Comparison of ENCODE assay signal across 8 mouse cellular contexts in genomic region chr7:136059896-136060295, GRCm38 (mm10).
DNase-seq lines count a peak whose midpoint lies in the region; ATAC-seq and TF ChIP-seq lines count a peak whose summit lies in the region.

No protein-coding gene starts in this region.

- no peak overlapping the region for H3K9ac ChIP-seq in heart, postnatal 0 days (replicated peaks; ENCODE audit: low read depth, low read length)
- H3K9ac ChIP-seq in hindbrain, embryonic 12.5 days, result no peak overlapping the region
- H3K9ac ChIP-seq in midbrain, embryonic 14.5 days (replicated peaks; ENCODE audit: low read length), result no peak overlapping the region

- peak overlapping the region; percentile 73; the same call in 1 of the 2 replicates for H3K4me2 ChIP-seq in heart, postnatal 0 days (ENCODE audit: low read depth, low read length)
- H3K4me2 ChIP-seq in hindbrain, embryonic 12.5 days (replicated peaks), result no peak overlapping the region
- H3K4me2 ChIP-seq in midbrain, embryonic 14.5 days (ENCODE audit: low read length), result no peak overlapping the region

- 51% methylated on average over 11 of the region's 11 CpGs for WGBS in heart, postnatal 0 days
- 26% methylated on average over 11 of the region's 11 CpGs for WGBS in hindbrain, embryonic 12.5 days
- 28% methylated on average over 11 of the region's 11 CpGs for whole genome bisulfite sequencing in midbrain, embryonic 14.5 days

- no peak for ATAC-seq in heart, postnatal 0 days (ENCODE audit: insufficient read depth, low read depth)
- no peak for ATAC-seq in hindbrain, embryonic 12.5 days (ENCODE audit: low FRiP score)
- ATAC-seq in midbrain, embryonic 14.5 days (ENCODE audit: low FRiP score, low TSS enrichment), result no peak

- H3K27ac ChIP-seq in heart, postnatal 0 days (ENCODE audit: low read depth), result no peak overlapping the region
- 0 out of 2 replicates have a peak overlapping the region, but pooled peaks have one; percentile 46 for H3K27ac ChIP-seq in hindbrain, embryonic 12.5 days
- no peak overlapping the region for H3K27ac ChIP-seq in midbrain, embryonic 14.5 days (replicated peaks; ENCODE audit: low read depth, low read length)

- intact Hi-C loops in heart, postnatal 25 days (cut with DNase I), result loop anchor here (5.0 to 10.0 kb wide), 5 partner anchors 87 to 1257 kb away; no protein-coding TSS in a partner anchor

- no peak for TF ChIP-seq CTCF in heart, postnatal 0 days (IDR thresholded peaks at IDR 0.05; ENCODE audit: low read depth)

- H3K9me3 ChIP-seq in heart, postnatal 0 days (replicated peaks; ENCODE audit: control insufficient read depth, low read length), result no peaks in the 10 kb centered on the region
- H3K9me3 ChIP-seq in hindbrain, embryonic 12.5 days (replicated peaks), result no peaks in the 10 kb centered on the region
- no peaks in the 10 kb centered on the region for H3K9me3 ChIP-seq in midbrain, embryonic 14.5 days (ENCODE audit: control insufficient read depth, low read length)

- no peaks in the 10 kb centered on the region for H3K27me3 ChIP-seq in heart, postnatal 0 days (ENCODE audit: control insufficient read depth, insufficient read depth, low read length)
- no peaks in the 10 kb centered on the region for H3K27me3 ChIP-seq in hindbrain, embryonic 12.5 days
- no peaks in the 10 kb centered on the region for H3K27me3 ChIP-seq in midbrain, embryonic 14.5 days (ENCODE audit: control insufficient read depth, insufficient read depth, low read length)

- TF ChIP-seq EP300 in heart, postnatal 0 days (IDR thresholded peaks at IDR 0.05; ENCODE audit: low read depth), result no peak

- H3K4me3 ChIP-seq in heart, postnatal 0 days (ENCODE audit: low read depth, low read length), result no peak overlapping the region
- H3K4me3 ChIP-seq in hindbrain, embryonic 12.5 days, result no peak overlapping the region
- no peak overlapping the region for H3K4me3 ChIP-seq in midbrain, embryonic 14.5 days (replicated peaks; ENCODE audit: low read depth, low read length)

- DNase-seq in heart, postnatal 0 days (ENCODE audit: low spot score), result no peak
- DNase-seq in heart, postnatal 25 days (ENCODE audit: low spot score), result no peak
- DNase-seq in embryo, embryonic 10.5 days (ENCODE audit: low spot score), result peak; percentile 68
- peak; percentile 55 for DNase-seq in midbrain, embryonic 14.5 days
- DNase-seq in right cerebral cortex, postnatal 36 days (ENCODE audit: low spot score in 2 of 2), result no peak
- DNase-seq in kidney, postnatal 4 days, result no peak
- DNase-seq in spleen, postnatal 4 days (ENCODE audit: low spot score in 2 of 2), result no peak

- no peaks in the 10 kb centered on the region for H3K36me3 ChIP-seq in heart, postnatal 0 days (replicated peaks; ENCODE audit: control insufficient read depth, insufficient read depth, low read length)
- no peaks in the 10 kb centered on the region for H3K36me3 ChIP-seq in hindbrain, embryonic 12.5 days
- no peaks in the 10 kb centered on the region for H3K36me3 ChIP-seq in midbrain, embryonic 14.5 days (ENCODE audit: control insufficient read depth, insufficient read depth, low read length)

- peaks cover 10% of the 10 kb centered on the region for H3K4me1 ChIP-seq in heart, postnatal 0 days (ENCODE audit: control insufficient read depth, insufficient read depth)
- peaks cover 30% of the 10 kb centered on the region for H3K4me1 ChIP-seq in hindbrain, embryonic 12.5 days
- peaks cover 14% of the 10 kb centered on the region for H3K4me1 ChIP-seq in midbrain, embryonic 14.5 days (ENCODE audit: control insufficient read depth, insufficient read depth, low read length)

Comparison
In these comparisons a context has a peak if more than half of its experiments do, and no peak if none do; other contexts are left out.
1. DNase-seq: peak in embryo, embryonic 10.5 days (single experiment) and midbrain, embryonic 14.5 days (single experiment); none in heart, postnatal 0 days (single experiment), heart, postnatal 25 days (single experiment), right cerebral cortex, postnatal 36 days (0 of 2), kidney, postnatal 4 days (0 of 2) and spleen, postnatal 4 days (0 of 2).